Mouse (Mus musculus) intestine, postnatal 0 days (tissue): ENCODE data around the gene Cdkal1. TPM values are rescaled to one million over a fixed set of nuclear protein-coding genes. Genes with fewer than 3 reads are reported as not detected.

ENCODE experiments used
- ATAC-seq: fragments of 200-750 bp; cut with Nextera tagmentation; 2 replicates; pipeline ENCODE4 v1.8.0; 2017; ENCODE audit warnings: mild to moderate bottlenecking, moderate TSS enrichment, moderate library complexity
- H3K27ac ChIP-seq: fragments of 300-500 bp; sonication (generic); 2 replicates; pipeline ENCODE4 v1.5.1; 2014; ENCODE audit warnings: mild to moderate bottlenecking, low read depth, low read length, moderate library complexity
- H3K27me3 ChIP-seq: fragments of 300-500 bp; sonication (generic); replicated peaks from 2 replicates; pipeline ENCODE4 v1.6.1; 2014; ENCODE audit warnings: low read length, mixed read lengths; ENCODE audit not compliant: control insufficient read depth, insufficient read depth
- H3K36me3 ChIP-seq: fragments of 300-500 bp; sonication (generic); 2 replicates; pipeline ENCODE4 v1.6.1; 2014; ENCODE audit warnings: mild to moderate bottlenecking, moderate library complexity; ENCODE audit not compliant: control insufficient read depth, insufficient read depth
- H3K4me1 ChIP-seq: fragments of 300-500 bp; sonication (generic); replicated peaks from 2 replicates; pipeline ENCODE4 v1.6.1; 2014; ENCODE audit warnings: antibody characterized with exemption, low read length, mixed read lengths; ENCODE audit not compliant: control insufficient read depth, insufficient read depth
- H3K4me2 ChIP-seq: fragments of 300-500 bp; sonication (generic); replicated peaks from 2 replicates; pipeline ENCODE4 v1.6.1; 2014; ENCODE audit warnings: low read depth, mild to moderate bottlenecking, moderate library complexity
- H3K4me3 ChIP-seq: fragments of 300-500 bp; sonication (generic); 2 replicates; pipeline ENCODE4 v1.5.1; 2014; ENCODE audit warnings: low read depth, low read length
- H3K9ac ChIP-seq: fragments of 300-500 bp; sonication (generic); 2 replicates; pipeline ENCODE4 v1.6.1; 2014; ENCODE audit warnings: mild to moderate bottlenecking, low read depth, low read length
- H3K9me3 ChIP-seq: fragments of 300-500 bp; sonication (generic); 2 replicates; pipeline ENCODE4 v1.6.1; 2016; ENCODE audit warnings: mixed run types; ENCODE audit not compliant: control insufficient read depth
- CTCF ChIP-seq: sonication (generic); IDR thresholded peaks from 2 replicates; pipeline ENCODE4 v1.5.1; 2016; ENCODE audit warnings: low read depth, mild to moderate bottlenecking, control low read depth, antibody characterized with exemption, moderate library complexity
- WGBS: fragments of 180-500 bp; shearing (Covaris S2); extraction: QIAGEN DNeasy Blood & Tissue Kit; methylation state at CpG from one replicate; pipeline ENCODE4 v1.1.7; 2014; 5-methylcytosine and 5-hydroxymethylcytosine counted together
- polyA plus RNA-seq: library from polyadenylated mRNA; unstranded; fragments of >200 nt; fragmentation: Nextera tagmentation; extraction: Ambion mirVana; gene quantifications from 2 replicates; pipeline ENCODE4 v1.2.1, GENCODE M21; 2015

Cdkal1 gene
- polyA plus RNA-seq, 1 experiment from 2014 or later: 13.5 TPM

- no peaks in the 10 kb centered on the region for H3K36me3 ChIP-seq
- no peaks in the 10 kb centered on the region for H3K27me3 ChIP-seq
- H3K4me2 ChIP-seq: no peak overlapping the region
- no peak overlapping the region for H3K9ac ChIP-seq
- H3K4me3 ChIP-seq: no peak overlapping the region
- TF ChIP-seq CTCF: no peak
- no peaks in the 10 kb centered on the region for H3K4me1 ChIP-seq
- H3K9me3 ChIP-seq: no peaks in the 10 kb centered on the region
- 92% methylated on average over 5 of the region's 5 CpGs for WGBS
- no peak overlapping the region for H3K27ac ChIP-seq
- no peak for ATAC-seq
These were observed 366.0 kb downstream of the Cdkal1 start for GRCm38 (mm10) chr13:29489476-29489875.

- no peak for TF ChIP-seq CTCF
- ATAC-seq: no peak
- WGBS: 82% methylated on average over 3 of the region's 3 CpGs
These were observed 368.8 kb downstream of the Cdkal1 start for GRCm38 (mm10) chr13:29486709-29487108.

GRCm38 (mm10) chr13:29483950-29484349 is 371.5 kb downstream of the Cdkal1 start:
- Histone ChIP-seq H3K9ac (no peak overlapping the region), H3K36me3 (no peaks in the 10 kb centered on the region), H3K9me3 (no peaks in the 10 kb centered on the region), H3K27ac (no peak overlapping the region), H3K4me1 (no peaks in the 10 kb centered on the region), H3K4me2 (no peak overlapping the region), H3K4me3 (no peak overlapping the region), H3K27me3 (no peaks in the 10 kb centered on the region)
- ATAC-seq: no peak
- TF ChIP-seq CTCF: no peak
- 71% methylated on average over 3 of the region's 3 CpGs for WGBS

More at GRCm38 (mm10) chr13:29486709-29487108, 368.8 kb downstream of the Cdkal1 start:
- H3K4me1 ChIP-seq: no peaks in the 10 kb centered on the region
- no peak overlapping the region for H3K9ac ChIP-seq
- no peaks in the 10 kb centered on the region for H3K36me3 ChIP-seq
- no peak overlapping the region for H3K4me2 ChIP-seq
- H3K27me3 ChIP-seq: no peaks in the 10 kb centered on the region
- H3K4me3 ChIP-seq: no peak overlapping the region
- no peak overlapping the region for H3K27ac ChIP-seq
- H3K9me3 ChIP-seq: no peaks in the 10 kb centered on the region

GRCm38 (mm10) chr13:29482147-29482863 is 373.2 kb downstream of the Cdkal1 start:
- no peak for TF ChIP-seq CTCF
- 82% methylated on average over 9 of the region's 9 CpGs for WGBS
- no peak overlapping the region for H3K27ac ChIP-seq
- no peaks in the 10 kb centered on the region for H3K27me3 ChIP-seq
- no peak for ATAC-seq
- H3K36me3 ChIP-seq: no peaks in the 10 kb centered on the region
- no peak overlapping the region for H3K4me2 ChIP-seq
- H3K4me1 ChIP-seq: no peaks in the 10 kb centered on the region
- no peaks in the 10 kb centered on the region for H3K9me3 ChIP-seq
- H3K9ac ChIP-seq: no peak overlapping the region
- H3K4me3 ChIP-seq: no peak overlapping the region

GRCm38 (mm10) chr13:29476421-29476820 is 379.1 kb downstream of the Cdkal1 start:
- no peaks in the 10 kb centered on the region for H3K36me3 ChIP-seq
- H3K4me3 ChIP-seq: no peak overlapping the region
- no peak overlapping the region for H3K27ac ChIP-seq
- no peaks in the 10 kb centered on the region for H3K9me3 ChIP-seq
- no peak overlapping the region for H3K9ac ChIP-seq
- H3K4me1 ChIP-seq: no peaks in the 10 kb centered on the region
- no peak for ATAC-seq
- 72% methylated on average over 4 of the region's 4 CpGs for WGBS
- no peak for TF ChIP-seq CTCF
- H3K4me2 ChIP-seq: no peak overlapping the region
- no peaks in the 10 kb centered on the region for H3K27me3 ChIP-seq

GRCm38 (mm10) chr13:29474301-29474700 is 381.2 kb downstream of the Cdkal1 start:
- Histone ChIP-seq H3K9ac (no peak overlapping the region), H3K27me3 (no peaks in the 10 kb centered on the region), H3K4me3 (no peak overlapping the region), H3K36me3 (no peaks in the 10 kb centered on the region), H3K4me2 (no peak overlapping the region), H3K4me1 (no peaks in the 10 kb centered on the region), H3K27ac (no peak overlapping the region), H3K9me3 (no peaks in the 10 kb centered on the region)
- WGBS: 93% methylated on average over 9 of the region's 9 CpGs
- ATAC-seq: no peak
- no peak for TF ChIP-seq CTCF
